Mouse (Mus musculus) kidney, adult 2 months (tissue): ENCODE results near the gene Trmt44. TPM values are rescaled to one million over a fixed set of nuclear protein-coding genes. Genes with fewer than 3 reads are reported as not detected.

ENCODE experiments used
- DNase-seq: peaks from one replicate; pipeline ENCODE4 v3.0.0; 2021
- H3K27ac ChIP-seq: fragments of 200-500 bp; 2 replicates; pipeline ENCODE4 v1.5.1; 2012; ENCODE audit warnings: low read depth, low read length, control low read depth, inconsistent platforms; ENCODE audit not compliant: insufficient read depth
- H3K27me3 ChIP-seq: fragments of 200-500 bp; replicated peaks from 2 replicates; pipeline ENCODE4 v1.6.1; 2012; ENCODE audit warnings: mild to moderate bottlenecking, moderate library complexity, low read length, inconsistent platforms; ENCODE audit not compliant: control insufficient read depth, insufficient read depth
- H3K36me3 ChIP-seq: fragments of 200-500 bp; 2 replicates; pipeline ENCODE4 v1.6.1; 2012; ENCODE audit warnings: mild to moderate bottlenecking, moderate library complexity, low read length, inconsistent platforms; ENCODE audit not compliant: control insufficient read depth, insufficient read depth
- H3K4me1 ChIP-seq: fragments of 200-500 bp; 2 replicates; pipeline ENCODE4 v1.6.1; 2011; ENCODE audit warnings: low read length; ENCODE audit not compliant: control insufficient read depth, insufficient read depth
- H3K4me3 ChIP-seq: fragments of 200-500 bp; 2 replicates; pipeline ENCODE4 v1.5.1; 2011; ENCODE audit warnings: mild to moderate bottlenecking, low read depth, low read length, control low read depth; ENCODE audit not compliant: insufficient read depth
- CTCF ChIP-seq: fragments of 200-500 bp; conservative IDR thresholded peaks from 2 replicates; pipeline ENCODE4 v1.5.1; 2011; ENCODE audit warnings: low read depth, mild to moderate bottlenecking, control low read depth, low read length, moderate library complexity, mixed read lengths; ENCODE audit not compliant: insufficient read depth, insufficient read length
- POLR2A ChIP-seq: fragments of 200-500 bp; IDR thresholded peaks from one replicate; pipeline ENCODE4 v1.6.1; 2011; ENCODE audit warnings: low read depth, low read length, control low read depth
- WGBS: fragments of 180-500 bp; shearing (Covaris S2); methylation state at CpG from one replicate; pipeline ENCODE4 v1.1.7; 2018; 5-methylcytosine and 5-hydroxymethylcytosine counted together
- polyA plus RNA-seq: library from polyadenylated mRNA; depleted of rRNA; stranded (reverse); fragments of >200 nt; gene quantifications from 2 replicates; pipeline ENCODE4 v1.2.3, GENCODE M21; 2012

The Trmt44 gene
- polyA plus RNA-seq, 1 experiment = 4.4 TPM

DNA sequence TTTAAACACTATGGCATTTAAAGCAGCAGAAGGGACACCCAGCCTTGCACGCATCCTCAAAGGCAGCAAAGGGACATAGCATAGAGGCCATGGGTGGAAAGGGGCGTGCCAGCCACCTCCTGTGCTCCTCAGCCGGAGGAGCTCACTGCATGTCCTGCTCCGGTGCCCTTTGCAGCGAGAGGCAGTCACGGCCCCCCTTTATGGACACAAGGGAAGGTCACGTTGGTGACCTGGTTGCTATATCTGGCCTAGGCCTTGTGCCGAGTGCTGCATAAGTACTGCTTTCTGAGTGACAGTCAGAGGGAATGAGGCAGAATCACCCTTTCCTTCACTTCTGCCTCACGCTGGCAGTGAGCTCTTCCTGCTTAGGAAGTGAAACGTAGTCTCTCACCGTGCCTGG is 25.4 kb upstream of the Trmt44 start:
- H3K4me1 ChIP-seq = no peaks in the 10 kb centered on the region
- H3K27ac ChIP-seq = no peak overlapping the region
- TF ChIP-seq POLR2A (no peak), CTCF (no peak)
- no peak for DNase-seq
- no peaks in the 10 kb centered on the region for H3K27me3 ChIP-seq
- H3K36me3 ChIP-seq = peaks cover 8% of the 10 kb centered on the region; the same call in 1 of the 2 replicates
- WGBS = 71% methylated on average over 11 of the region's 11 CpGs
- no peak overlapping the region for H3K4me3 ChIP-seq

DNA sequence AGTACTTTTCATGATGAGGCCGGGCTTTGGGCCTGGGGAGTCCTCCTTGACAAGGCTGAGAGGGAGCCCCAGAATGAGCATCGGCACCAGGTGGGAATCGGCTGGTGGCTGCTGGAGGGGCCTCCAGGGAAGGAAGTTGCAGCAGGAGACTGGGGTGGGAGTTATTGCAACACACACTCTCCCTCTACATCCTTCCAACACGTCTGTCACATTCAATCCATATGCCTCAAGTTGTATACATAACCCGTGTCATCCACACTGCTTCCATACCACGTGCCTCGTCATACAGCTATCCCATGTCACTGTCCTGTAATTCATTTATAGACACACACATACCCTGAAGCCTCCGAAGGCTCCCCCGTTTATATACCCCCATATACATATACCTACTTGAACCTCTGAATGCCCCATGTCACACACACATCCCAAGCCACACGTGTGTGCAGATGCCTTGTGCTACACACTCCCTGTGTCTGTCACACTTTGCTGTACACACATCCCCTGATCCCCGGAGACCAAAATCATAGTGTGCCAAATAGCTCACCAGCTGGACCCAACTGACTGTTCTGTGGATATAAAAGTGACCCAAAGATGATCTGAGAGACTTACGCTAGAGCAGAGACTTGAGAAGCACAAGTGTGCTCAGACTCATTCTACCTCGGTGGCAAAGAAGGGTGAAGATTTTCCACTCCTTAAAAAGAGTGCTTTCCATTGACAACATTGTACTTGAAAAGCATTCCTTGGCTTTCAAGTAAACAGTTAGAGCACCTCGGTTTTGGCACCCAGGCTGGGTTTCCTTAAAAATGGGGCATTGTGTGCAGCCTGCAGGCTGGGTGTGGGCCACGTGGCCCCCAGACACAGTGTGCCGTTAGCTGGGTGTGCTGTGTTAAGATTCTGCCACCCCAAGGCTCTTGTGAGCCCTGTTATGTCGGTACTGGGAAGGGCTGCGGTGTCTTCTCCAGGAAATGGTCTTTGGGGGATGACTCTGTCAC is 21.6 kb upstream of the Trmt44 start:
- Histone ChIP-seq H3K36me3 (peaks cover 6% of the 10 kb centered on the region; the same call in 1 of the 2 replicates), H3K4me1 (peaks cover 19% of the 10 kb centered on the region; the same call in 1 of the 2 replicates), H3K27me3 (no peaks in the 10 kb centered on the region), H3K27ac (no peak overlapping the region), H3K4me3 (no peak overlapping the region)
- 85% methylated on average over 18 of the region's 18 CpGs for WGBS
- TF ChIP-seq CTCF (no peak), POLR2A (no peak)
- DNase-seq = no peak

DNA sequence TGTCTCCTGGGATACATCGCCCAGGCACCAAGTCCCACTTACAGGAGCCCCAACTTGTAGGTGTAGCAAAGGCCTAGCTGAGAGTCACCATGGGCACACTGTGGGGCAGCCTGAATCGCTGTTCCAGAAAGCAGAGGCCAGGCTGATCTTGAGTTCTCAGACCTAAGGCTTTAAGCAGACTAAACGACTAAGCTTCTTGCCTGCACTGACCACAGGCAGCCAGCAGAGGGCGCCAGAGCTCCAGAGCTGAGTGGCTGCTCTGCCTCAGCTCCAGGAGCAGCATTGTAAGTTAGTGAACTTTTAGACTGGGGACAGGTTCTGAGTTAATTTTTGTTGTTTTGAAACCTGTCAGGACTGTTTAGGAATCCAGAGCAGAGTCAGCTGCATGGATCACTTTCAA is 20.8 kb upstream of the Trmt44 start:
- peak; percentile 81 for DNase-seq
- TF ChIP-seq POLR2A = no peak
- peak; percentile 99 for TF ChIP-seq CTCF
- no peak overlapping the region for H3K27ac ChIP-seq
- no peak overlapping the region for H3K4me3 ChIP-seq
- peaks cover 6% of the 10 kb centered on the region; the same call in 1 of the 2 replicates for H3K36me3 ChIP-seq
- 23% methylated on average over 4 of the region's 4 CpGs for whole genome bisulfite sequencing
- peaks cover 19% of the 10 kb centered on the region; the same call in 1 of the 2 replicates for H3K4me1 ChIP-seq
- no peaks in the 10 kb centered on the region for H3K27me3 ChIP-seq

DNA sequence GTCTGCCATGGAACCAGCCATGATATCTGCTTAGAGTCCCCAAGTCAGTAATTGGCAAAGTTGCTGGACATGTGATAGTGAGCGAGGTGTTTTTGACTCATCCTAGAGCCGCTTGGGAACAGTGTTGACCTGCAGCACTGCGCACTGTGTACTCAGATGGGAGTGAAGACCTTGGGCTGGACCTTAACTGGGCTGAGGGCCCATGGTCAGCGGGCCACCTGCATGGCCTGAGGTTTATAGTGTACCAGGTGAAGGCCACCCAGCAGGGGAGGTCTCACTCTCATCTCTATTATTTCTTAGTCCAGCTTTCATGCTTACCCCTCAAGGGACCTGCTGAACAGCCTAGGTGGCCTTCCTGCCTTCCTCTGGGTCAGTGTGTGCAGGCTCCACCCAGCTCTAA is 19.9 kb upstream of the Trmt44 start:
- H3K4me3 ChIP-seq = no peak overlapping the region
- 62% methylated on average over 4 of the region's 4 CpGs for WGBS
- TF ChIP-seq POLR2A = no peak
- TF ChIP-seq CTCF = no peak
- no peaks in the 10 kb centered on the region for H3K27me3 ChIP-seq
- no peak for DNase-seq
- peaks cover 10% of the 10 kb centered on the region; the same call in 1 of the 2 replicates for H3K36me3 ChIP-seq
- H3K27ac ChIP-seq = peak overlapping the region; percentile 83
- peaks cover 19% of the 10 kb centered on the region; the same call in 1 of the 2 replicates for H3K4me1 ChIP-seq

DNA sequence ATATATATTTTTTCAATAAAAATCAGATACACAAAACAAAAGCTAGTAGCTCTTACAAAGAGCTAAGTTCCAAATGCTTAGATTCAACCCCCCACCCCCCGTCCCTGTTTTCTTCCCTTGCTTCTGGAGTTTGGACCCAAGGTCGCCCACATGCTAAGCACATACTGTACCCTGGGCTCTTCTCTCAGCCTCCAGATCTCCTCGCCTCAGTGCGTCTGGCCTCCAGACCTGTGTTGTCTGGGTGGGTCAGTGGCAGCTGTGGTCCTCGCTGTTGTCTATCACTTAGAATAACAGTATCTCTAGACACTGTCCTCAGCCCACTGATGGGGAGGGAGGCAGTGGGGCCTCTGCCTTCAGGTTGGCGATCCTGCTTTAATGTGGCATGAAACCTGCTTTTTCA is 18.4 kb upstream of the Trmt44 start:
- no peak for TF ChIP-seq CTCF
- TF ChIP-seq POLR2A = no peak
- 59% methylated on average over 6 of the region's 6 CpGs for WGBS
- peak; percentile 89 for DNase-seq
- peaks cover 11% of the 10 kb centered on the region for H3K36me3 ChIP-seq
- no peak overlapping the region for H3K4me3 ChIP-seq
- H3K27me3 ChIP-seq = no peaks in the 10 kb centered on the region
- H3K4me1 ChIP-seq = peaks cover 19% of the 10 kb centered on the region; the same call in 1 of the 2 replicates
- peak overlapping the region; percentile 83 for H3K27ac ChIP-seq

DNA sequence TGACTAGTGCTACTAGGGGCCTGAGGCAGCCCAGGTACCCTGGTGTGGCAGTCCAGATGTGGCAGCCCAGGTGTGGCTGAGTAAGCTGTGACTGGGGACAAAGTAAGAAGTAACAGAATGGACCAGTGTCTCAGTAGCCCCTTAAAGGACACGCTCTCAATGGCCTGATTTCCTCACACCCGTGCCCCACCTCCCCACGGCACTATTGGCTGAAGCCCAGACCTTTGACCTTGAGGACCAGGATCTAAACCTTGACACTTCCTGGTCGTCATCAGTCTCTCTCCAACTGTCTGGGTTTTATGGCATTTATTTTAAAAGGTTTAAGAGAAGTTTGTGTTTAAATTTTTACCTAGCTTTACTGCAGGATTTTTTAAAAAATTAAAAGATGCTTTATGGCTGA is 18.0 kb upstream of the Trmt44 start:
- DNase-seq = peak; percentile 56
- Histone ChIP-seq H3K27me3 (no peaks in the 10 kb centered on the region), H3K4me1 (peaks cover 19% of the 10 kb centered on the region; the same call in 1 of the 2 replicates), H3K36me3 (peaks cover 10% of the 10 kb centered on the region), H3K27ac (peak overlapping the region; percentile 88), H3K4me3 (no peak overlapping the region)
- 34% methylated on average over 4 of the region's 4 CpGs for WGBS
- TF ChIP-seq POLR2A (no peak), CTCF (no peak)

DNA sequence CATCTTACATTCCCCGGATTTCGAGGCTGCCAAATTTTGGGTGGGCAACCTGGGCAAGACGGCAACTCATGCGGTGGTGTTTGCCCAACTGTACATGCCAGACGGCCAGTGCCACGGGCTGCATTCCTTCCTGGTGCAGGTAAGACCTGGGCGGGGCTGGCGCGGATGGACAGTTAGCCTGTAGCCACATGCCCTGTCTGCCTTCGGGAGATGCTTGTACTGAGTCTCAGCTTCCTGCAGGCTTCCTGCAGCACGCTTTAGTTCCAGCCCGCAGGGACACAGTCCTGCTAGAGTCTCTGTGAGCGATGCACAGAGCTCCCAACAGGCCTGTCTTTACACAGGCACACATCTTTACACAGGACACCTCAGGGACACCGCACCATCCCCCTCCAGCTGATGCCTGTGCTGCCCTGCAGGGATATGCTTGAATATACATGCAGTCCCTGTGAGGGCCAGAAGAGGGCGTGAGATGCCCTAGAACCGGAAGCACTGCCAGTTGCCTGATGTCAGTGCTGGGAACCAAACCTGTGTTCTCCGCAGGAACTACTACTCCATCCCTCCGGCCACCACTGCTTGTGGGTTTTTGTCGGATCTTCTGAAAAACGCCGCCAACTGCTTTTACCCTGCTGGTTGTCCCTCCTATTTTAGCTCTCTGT is 17.3 kb upstream of the Trmt44 start:
- TF ChIP-seq POLR2A (no peak), CTCF (peak; percentile 38)
- Histone ChIP-seq H3K27me3 (no peaks in the 10 kb centered on the region), H3K4me1 (peaks cover 19% of the 10 kb centered on the region; the same call in 1 of the 2 replicates), H3K4me3 (no peak overlapping the region), H3K36me3 (peaks cover 8% of the 10 kb centered on the region), H3K27ac (peak overlapping the region; percentile 88)
- DNase-seq = no peak
- WGBS = 87% methylated on average over 21 of the region's 21 CpGs
